Mouse (Mus musculus): ENCODE results near the gene Tjp3. TPM values are rescaled to one million over a fixed set of nuclear protein-coding genes. Genes with fewer than 3 reads are reported as not detected.

Gene Tjp3
- polyA plus RNA-seq, 1 experiment = 3.0 TPM

DNA sequence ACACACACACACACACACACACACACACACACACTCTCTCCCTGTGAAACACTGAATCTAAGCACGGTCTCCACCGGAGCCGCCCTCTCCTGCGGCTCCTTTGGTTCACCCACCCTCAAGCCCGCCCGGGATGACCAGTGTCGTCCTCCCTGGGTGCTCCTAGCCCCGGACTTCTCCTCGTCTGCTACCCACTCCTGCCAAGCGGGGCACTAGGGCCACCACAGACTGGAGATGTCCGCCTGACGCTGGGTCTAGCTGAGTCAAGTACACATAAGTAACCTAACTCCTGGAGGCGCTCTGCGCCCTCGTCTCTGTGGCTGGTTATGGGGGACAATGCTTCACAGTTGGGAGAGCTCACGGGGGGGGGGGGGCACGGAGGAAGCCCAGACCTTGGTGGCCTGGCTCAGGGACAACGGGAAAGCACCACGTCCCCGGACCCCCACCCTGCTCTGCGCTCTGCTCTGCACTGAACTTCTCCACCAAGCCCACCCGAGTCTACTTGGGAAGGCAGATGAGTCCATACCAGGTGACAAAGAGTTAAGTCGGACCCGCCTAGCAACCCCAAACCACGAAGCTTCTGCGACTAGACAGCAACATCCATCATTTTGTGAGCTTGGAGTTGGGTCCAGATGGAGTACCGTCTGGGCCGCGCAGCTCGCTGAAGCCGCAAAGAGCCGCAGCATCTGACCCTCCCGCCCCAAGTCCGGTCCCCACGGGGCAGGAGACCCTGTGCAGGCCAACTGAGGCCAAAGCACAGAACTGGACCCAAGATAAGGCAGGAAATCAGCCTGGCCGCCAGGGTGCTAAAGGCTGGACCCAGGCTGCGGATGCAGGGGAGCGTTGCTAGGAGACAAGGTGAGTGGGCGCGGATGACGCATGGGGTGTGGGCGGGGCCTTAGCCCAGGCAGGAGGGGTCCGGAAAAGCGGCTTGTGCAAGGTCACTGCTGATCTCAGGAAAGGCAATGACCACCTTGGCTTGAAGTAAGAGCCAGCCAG is 38.7 kb downstream of the Tjp3 start, which contains the start of gene Matk:
Gene Matk (plus strand): TSS at position 512 of the 996 bp plus-strand sequence.
- Histone ChIP-seq H3K4me1 (ENCODE audit: control insufficient read depth, insufficient read depth, low read length) (peaks cover 5% of the 10 kb centered on the region), H3K27ac (ENCODE audit: control insufficient read depth, insufficient read depth, low read depth, low read length, poor library complexity) (no peak within 1 kb of the TSS), H3K4me3 (replicated peaks; ENCODE audit: control insufficient read depth, low read depth, low read length) (no peak within 1 kb of the TSS)
- no peak for TF ChIP-seq POLR2A (IDR thresholded peaks at IDR 0.05; ENCODE audit: borderline replicate concordance, control insufficient read depth, low read depth, low read length)
- TF ChIP-seq CTCF (IDR thresholded peaks at IDR 0.05; ENCODE audit: control insufficient read depth, insufficient read depth, low read length) = no peak
- WGBS = 13% methylated on average over 44 of the region's 44 CpGs

DNA sequence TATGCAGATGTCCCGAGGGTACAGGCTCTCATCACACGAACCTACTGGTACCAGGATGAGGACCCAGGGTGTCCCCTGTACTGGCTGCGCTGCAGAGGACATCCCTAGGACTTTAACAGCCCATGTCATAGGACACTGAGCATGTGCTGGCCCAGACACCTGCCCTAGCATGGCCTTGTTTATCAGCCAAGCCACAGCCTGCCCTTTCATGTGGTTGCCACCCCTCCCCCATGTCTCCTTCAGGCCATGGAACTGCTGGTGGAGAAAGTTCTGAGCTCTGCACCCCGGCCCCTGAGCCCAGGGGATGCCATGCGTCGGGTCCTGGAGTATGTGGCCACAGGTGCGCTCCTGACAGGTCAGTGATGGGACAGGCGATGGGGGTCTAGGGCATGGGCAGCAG is 41.9 kb downstream of the Tjp3 start:
- peaks cover 2% of the 10 kb centered on the region for H3K4me1 ChIP-seq (ENCODE audit: control insufficient read depth, insufficient read depth, low read length)
- TF ChIP-seq CTCF (IDR thresholded peaks at IDR 0.05; ENCODE audit: control insufficient read depth, insufficient read depth, low read length) (no peak), POLR2A (IDR thresholded peaks at IDR 0.05; ENCODE audit: borderline replicate concordance, control insufficient read depth, low read depth, low read length) (no peak)
- WGBS = 77% methylated on average over 8 of the region's 8 CpGs

DNA sequence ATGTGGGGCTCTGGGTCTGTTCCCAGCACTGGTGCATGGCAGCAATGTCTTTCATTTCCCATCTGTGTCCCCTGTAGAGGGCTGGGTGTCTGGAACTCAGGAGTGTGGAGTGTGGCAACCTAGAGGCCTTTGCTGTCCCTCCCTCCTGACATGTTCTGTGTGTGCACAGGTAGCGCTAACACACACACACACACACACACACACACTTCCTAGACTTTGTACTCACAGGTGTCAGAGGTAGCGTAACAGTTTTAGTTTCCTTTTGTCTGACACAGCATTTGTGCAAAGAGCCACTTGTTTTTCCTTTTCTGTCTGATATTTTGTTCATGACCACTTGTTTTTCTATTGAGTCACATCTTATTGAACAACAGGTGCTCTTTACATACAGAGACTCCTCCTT is 43.6 kb downstream of the Tjp3 start:
- Histone ChIP-seq H3K4me3 (replicated peaks; ENCODE audit: control insufficient read depth, low read depth, low read length) (no peak overlapping the region), H3K27ac (ENCODE audit: control insufficient read depth, insufficient read depth, low read depth, low read length, poor library complexity) (no peak overlapping the region), H3K4me1 (ENCODE audit: control insufficient read depth, insufficient read depth, low read length) (no peaks in the 10 kb centered on the region)
- 77% methylated on average over 2 of the region's 2 CpGs for WGBS
- TF ChIP-seq POLR2A (IDR thresholded peaks at IDR 0.05; ENCODE audit: borderline replicate concordance, control insufficient read depth, low read depth, low read length) (no peak), CTCF (IDR thresholded peaks at IDR 0.05; ENCODE audit: control insufficient read depth, insufficient read depth, low read length) (no peak)

More for the DNA sequence above, 41.9 kb downstream of the Tjp3 start:
- H3K27ac ChIP-seq (ENCODE audit: control insufficient read depth, insufficient read depth, low read depth, low read length, poor library complexity) = no peak overlapping the region
- H3K4me3 ChIP-seq (replicated peaks; ENCODE audit: control insufficient read depth, low read depth, low read length) = no peak overlapping the region

DNA sequence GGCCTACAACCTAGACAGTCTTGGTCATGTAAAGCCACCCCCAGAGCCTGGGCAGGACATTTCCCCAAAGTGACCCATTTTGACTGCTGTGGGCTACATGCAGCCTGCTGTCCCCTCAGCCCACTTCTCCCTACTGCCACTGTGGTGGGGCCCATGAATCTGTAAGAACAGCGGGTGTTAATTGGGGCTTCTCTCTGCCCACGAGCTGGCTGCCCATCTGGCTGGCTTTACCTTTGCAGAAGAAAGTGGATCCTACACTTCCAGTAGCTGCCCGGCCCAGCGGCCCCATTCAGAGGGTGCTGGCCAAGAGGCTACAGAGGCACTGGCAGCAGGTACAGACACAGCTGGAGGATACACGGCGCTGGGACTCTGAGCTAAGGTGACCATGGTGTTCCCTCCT is 46.2 kb downstream of the Tjp3 start:
- 79% methylated on average over 6 of the region's 6 CpGs for WGBS
- H3K4me3 ChIP-seq (replicated peaks; ENCODE audit: control insufficient read depth, low read depth, low read length) = no peak overlapping the region
- H3K27ac ChIP-seq (ENCODE audit: control insufficient read depth, insufficient read depth, low read depth, low read length, poor library complexity) = no peak overlapping the region
- no peaks in the 10 kb centered on the region for H3K4me1 ChIP-seq (ENCODE audit: control insufficient read depth, insufficient read depth, low read length)
- TF ChIP-seq CTCF (IDR thresholded peaks at IDR 0.05; ENCODE audit: control insufficient read depth, insufficient read depth, low read length) (no peak), POLR2A (IDR thresholded peaks at IDR 0.05; ENCODE audit: borderline replicate concordance, control insufficient read depth, low read depth, low read length) (0 out of 2 replicates have a peak, but pooled peaks have one; percentile 16)

DNA sequence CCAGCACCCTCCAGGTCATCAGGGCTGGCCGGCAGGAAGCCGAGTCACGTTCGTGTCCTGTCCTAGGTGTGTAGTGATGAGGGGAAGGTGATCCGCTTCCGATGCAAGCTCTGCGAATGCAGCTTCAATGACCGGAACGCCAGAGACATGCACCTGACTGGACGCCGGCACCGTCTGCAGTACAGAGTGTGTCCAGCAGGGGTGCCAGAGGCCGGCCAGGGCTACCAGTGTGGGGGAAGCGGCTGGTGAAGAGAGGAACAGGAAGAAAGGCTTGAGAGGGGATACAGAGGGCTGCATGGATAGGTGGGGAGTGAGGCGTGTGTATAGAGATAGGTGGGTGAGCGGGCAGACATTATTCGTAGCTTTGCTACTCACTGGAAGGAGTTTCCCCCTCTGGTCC is 46.8 kb downstream of the Tjp3 start:
- no peak overlapping the region for H3K27ac ChIP-seq (ENCODE audit: control insufficient read depth, insufficient read depth, low read depth, low read length, poor library complexity)
- H3K4me1 ChIP-seq (ENCODE audit: control insufficient read depth, insufficient read depth, low read length) = no peaks in the 10 kb centered on the region
- WGBS = 7% methylated on average over 17 of the region's 17 CpGs
- no peak overlapping the region for H3K4me3 ChIP-seq (replicated peaks; ENCODE audit: control insufficient read depth, low read depth, low read length)
- TF ChIP-seq POLR2A (IDR thresholded peaks at IDR 0.05; ENCODE audit: borderline replicate concordance, control insufficient read depth, low read depth, low read length) (no peak), CTCF (IDR thresholded peaks at IDR 0.05; ENCODE audit: control insufficient read depth, insufficient read depth, low read length) (peak; percentile 93)

DNA sequence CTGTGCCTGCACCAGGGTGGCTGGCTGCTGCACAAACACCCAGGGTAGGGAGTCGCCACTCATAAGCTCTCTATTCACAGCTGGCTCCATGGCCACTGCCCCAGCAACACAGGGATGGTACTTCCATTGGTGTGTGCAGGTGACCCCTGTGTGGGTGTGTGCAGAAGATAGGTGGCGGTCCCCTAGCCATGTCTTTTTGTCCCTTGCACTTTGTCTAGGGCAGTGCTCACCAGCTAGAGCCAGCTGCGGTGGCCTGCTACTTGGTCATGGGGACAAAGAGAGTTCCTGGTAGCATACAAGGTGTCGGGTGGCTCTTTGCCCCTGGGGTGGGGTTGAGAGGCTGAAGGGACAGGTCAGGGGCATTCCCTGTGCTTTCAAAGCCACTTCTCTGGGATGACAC is 47.2 kb downstream of the Tjp3 start:
- H3K27ac ChIP-seq (ENCODE audit: control insufficient read depth, insufficient read depth, low read depth, low read length, poor library complexity) = no peak overlapping the region
- no peak overlapping the region for H3K4me3 ChIP-seq (replicated peaks; ENCODE audit: control insufficient read depth, low read depth, low read length)
- no peaks in the 10 kb centered on the region for H3K4me1 ChIP-seq (ENCODE audit: control insufficient read depth, insufficient read depth, low read length)
- WGBS = 78% methylated on average over 4 of the region's 4 CpGs
- TF ChIP-seq CTCF (IDR thresholded peaks at IDR 0.05; ENCODE audit: control insufficient read depth, insufficient read depth, low read length) (no peak), POLR2A (IDR thresholded peaks at IDR 0.05; ENCODE audit: borderline replicate concordance, control insufficient read depth, low read depth, low read length) (no peak)

DNA sequence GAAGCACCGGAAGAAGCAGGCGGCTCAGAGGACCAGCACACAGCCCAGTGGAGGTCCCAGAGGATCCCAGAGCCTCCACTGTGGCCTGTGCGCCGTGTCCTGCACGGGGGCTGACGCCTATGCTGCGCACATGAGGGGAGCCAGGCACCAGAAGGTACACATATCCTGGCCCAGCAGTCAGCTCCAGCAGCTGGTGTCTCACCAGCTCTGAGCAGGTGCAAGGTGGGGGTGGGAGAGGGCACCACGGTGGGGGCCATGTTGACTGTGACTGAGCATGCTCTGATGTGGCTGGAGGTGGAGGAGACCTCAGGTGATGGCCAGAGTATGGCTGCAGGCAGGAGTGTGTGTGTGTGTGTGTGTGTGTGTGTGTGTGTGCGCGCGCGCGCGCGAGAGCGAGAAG is 49.4 kb downstream of the Tjp3 start:
- Histone ChIP-seq H3K4me3 (replicated peaks; ENCODE audit: control insufficient read depth, low read depth, low read length) (no peak overlapping the region), H3K27ac (ENCODE audit: control insufficient read depth, insufficient read depth, low read depth, low read length, poor library complexity) (no peak overlapping the region), H3K4me1 (ENCODE audit: control insufficient read depth, insufficient read depth, low read length) (no peaks in the 10 kb centered on the region)
- no peak for TF ChIP-seq CTCF (IDR thresholded peaks at IDR 0.05; ENCODE audit: control insufficient read depth, insufficient read depth, low read length)
- TF ChIP-seq POLR2A (IDR thresholded peaks at IDR 0.05; ENCODE audit: borderline replicate concordance, control insufficient read depth, low read depth, low read length) = no peak
- 88% methylated on average over 16 of the region's 16 CpGs for WGBS

DNA sequence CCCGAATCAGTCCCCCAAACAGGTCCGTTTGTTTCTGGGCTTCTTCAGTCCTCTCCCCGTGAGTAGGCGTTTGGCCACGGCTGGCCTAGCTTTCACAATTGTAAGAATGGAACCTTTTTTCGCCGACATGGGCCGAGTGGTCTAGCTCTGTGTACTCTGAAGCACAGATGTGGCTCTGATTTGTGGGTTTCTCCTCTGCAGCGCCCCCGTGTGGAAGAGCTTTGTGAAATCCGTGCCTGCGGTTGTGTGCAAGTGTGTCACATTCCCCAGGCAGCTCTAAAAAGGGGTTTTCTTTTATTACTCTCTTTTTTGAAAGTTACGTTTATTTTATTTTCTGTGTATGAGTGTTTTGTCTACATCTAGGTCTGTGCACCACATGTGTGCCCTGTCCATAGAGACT is 50.5 kb downstream of the Tjp3 start:
- Histone ChIP-seq H3K4me3 (replicated peaks; ENCODE audit: control insufficient read depth, low read depth, low read length) (no peak overlapping the region), H3K27ac (ENCODE audit: control insufficient read depth, insufficient read depth, low read depth, low read length, poor library complexity) (no peak overlapping the region), H3K4me1 (ENCODE audit: control insufficient read depth, insufficient read depth, low read length) (no peaks in the 10 kb centered on the region)
- 28% methylated on average over 13 of the region's 13 CpGs for WGBS
- TF ChIP-seq CTCF (IDR thresholded peaks at IDR 0.05; ENCODE audit: control insufficient read depth, insufficient read depth, low read length) = peak; percentile 71
- TF ChIP-seq POLR2A (IDR thresholded peaks at IDR 0.05; ENCODE audit: borderline replicate concordance, control insufficient read depth, low read depth, low read length) = no peak

Data from bone marrow, adult 2 months (tissue).